Mouse (Mus musculus) thymus, adult 2 months (tissue): ENCODE measurements around the gene Kif1a. TPM values are rescaled to one million over a fixed set of nuclear protein-coding genes. Genes with fewer than 3 reads are reported as not detected.
"Not testable (repeated sequence)": the region's sequence is repeated elsewhere in the genome, so short reads cannot be mapped to it uniquely, and the experiment has no call there.

Source experiments
- DNase-seq: peaks from one replicate; pipeline ENCODE4 v3.0.0; 2021
- H3K27ac ChIP-seq: fragments of 200-500 bp; 2 replicates; pipeline ENCODE4 v1.5.1; 2012; ENCODE audit warnings: low read length, control low read depth; ENCODE audit not compliant: control insufficient read depth, insufficient read depth
- H3K27me3 ChIP-seq: fragments of 200-500 bp; 2 replicates; pipeline ENCODE4 v1.6.1; 2012; ENCODE audit warnings: mild to moderate bottlenecking, low read length, moderate library complexity, mixed read lengths; ENCODE audit not compliant: control insufficient read depth, insufficient read depth
- H3K36me3 ChIP-seq: fragments of 200-500 bp; 2 replicates; pipeline ENCODE4 v1.6.1; 2012; ENCODE audit warnings: mild to moderate bottlenecking, low read length, moderate library complexity; ENCODE audit not compliant: control insufficient read depth, insufficient read depth
- H3K4me1 ChIP-seq: fragments of 200-500 bp; replicated peaks from 2 replicates; pipeline ENCODE4 v1.6.1; 2012; ENCODE audit warnings: low read length; ENCODE audit not compliant: control insufficient read depth, insufficient read depth
- H3K4me3 ChIP-seq: fragments of 200-500 bp; 2 replicates; pipeline ENCODE4 v1.5.1; 2012; ENCODE audit warnings: mild to moderate bottlenecking, low read length, control low read depth, moderate library complexity; ENCODE audit not compliant: control insufficient read depth, insufficient read depth
- CTCF ChIP-seq: fragments of 200-500 bp; IDR thresholded peaks from 2 replicates; pipeline ENCODE4 v1.5.1; 2012; ENCODE audit warnings: mild to moderate bottlenecking, control low read depth, low read length, moderate library complexity, borderline replicate concordance; ENCODE audit not compliant: control insufficient read depth, poor library complexity, insufficient read depth; ENCODE audit errors: extremely low read depth
- POLR2A ChIP-seq: fragments of 200-500 bp; IDR thresholded peaks from 2 replicates; pipeline ENCODE4 v1.6.1; 2012; ENCODE audit warnings: mild to moderate bottlenecking, low read length, control low read depth, moderate library complexity; ENCODE audit not compliant: control insufficient read depth, poor library complexity, insufficient read depth; ENCODE audit errors: extremely low read depth
- WGBS: fragments of 180-500 bp; shearing (Covaris S2); methylation state at CpG from one replicate; pipeline ENCODE4 v1.1.7; 2018; 5-methylcytosine and 5-hydroxymethylcytosine counted together
- polyA plus RNA-seq: library from polyadenylated mRNA; depleted of rRNA; stranded (reverse); fragments of >200 nt; gene quantifications from 2 replicates; pipeline ENCODE4 v1.2.3, GENCODE M21; 2012; rRNA removed

The Kif1a gene
- polyA plus RNA-seq, 1 experiment: 2.0 TPM

GRCm38 (mm10) chr1:92976141-92976566, 125.6 kb downstream of the Kif1a start:
- no peak for DNase-seq
- Histone ChIP-seq H3K36me3 (no peaks in the 10 kb centered on the region), H3K4me1 (no peaks in the 10 kb centered on the region; the same call in 1 of the 2 replicates), H3K27ac (no peak overlapping the region), H3K27me3 (no peaks in the 10 kb centered on the region), H3K4me3 (no peak overlapping the region)
- TF ChIP-seq POLR2A: no peak
- TF ChIP-seq CTCF: no peak
- WGBS: 76% methylated on average over 6 of the region's 6 CpGs

GRCm38 (mm10) chr1:92972854-92973253, 128.9 kb downstream of the Kif1a start:
- Histone ChIP-seq H3K27ac (no peak overlapping the region; the same call in 1 of the 2 replicates), H3K36me3 (no peaks in the 10 kb centered on the region), H3K4me3 (no peak overlapping the region), H3K27me3 (no peaks in the 10 kb centered on the region), H3K4me1 (no peaks in the 10 kb centered on the region)
- TF ChIP-seq CTCF: no peak
- no peak for TF ChIP-seq POLR2A
- 19% methylated on average over 1 of the region's 1 CpGs for WGBS
- DNase-seq: no peak

- Histone ChIP-seq H3K27ac (no peak overlapping the region), H3K27me3 (no peaks in the 10 kb centered on the region), H3K4me3 (no peak overlapping the region), H3K4me1 (no peaks in the 10 kb centered on the region), H3K36me3 (no peaks in the 10 kb centered on the region)
- DNase-seq: no peak
- 81% methylated on average over 7 of the region's 7 CpGs for WGBS
- no peak for TF ChIP-seq CTCF
- TF ChIP-seq POLR2A: no peak
Observed at GRCm38 (mm10) chr1:92971879-92972795, 129.6 kb downstream of the Kif1a start.

- H3K36me3 ChIP-seq, DNase-seq, H3K27me3 ChIP-seq, H3K27ac ChIP-seq, H3K4me1 ChIP-seq, H3K4me3 ChIP-seq: not testable (repeated sequence)
- WGBS: 88% methylated on average over 6 of the region's 6 CpGs
Observed at GRCm38 (mm10) chr1:92970791-92971190, 131.0 kb downstream of the Kif1a start.

Other genes with a start within 250 kb of the Kif1a start
- 3.6 and 5.5 TPM in 2 replicates for gene Ankmy1, start 199.0 kb downstream of the Kif1a start, polyA plus RNA-seq
- gene Dusp28, start 195.0 kb downstream of the Kif1a start, polyA plus RNA-seq: 69.4 and 73.5 TPM in 2 replicates
- gene Rnpepl1, start 191.2 kb downstream of the Kif1a start, polyA plus RNA-seq: 440 and 540 TPM in 2 replicates
- gene Capn10, start 167.6 kb downstream of the Kif1a start, polyA plus RNA-seq: 39.9 and 42.5 TPM in 2 replicates
- 6.0 and 8.9 TPM in 2 replicates for gene Gpr35, start 151.1 kb downstream of the Kif1a start, polyA plus RNA-seq
- 0.19 and 0.42 TPM in 2 replicates for gene Aqp12, start 95.6 kb downstream of the Kif1a start, polyA plus RNA-seq
- gene Agxt, start 33.3 kb upstream of the Kif1a start, polyA plus RNA-seq: 0.23 and 0.78 TPM in 2 replicates
- gene 2310007B03Rik, start 59.0 kb upstream of the Kif1a start, polyA plus RNA-seq: 0.68 and 0.88 TPM in 2 replicates
- gene Crocc2, start 66.8 kb upstream of the Kif1a start, polyA plus RNA-seq: 0.28 and 0.34 TPM in 2 replicates
- 3.1 and 3.8 TPM in 2 replicates for gene Sned1, start 133.9 kb upstream of the Kif1a start, polyA plus RNA-seq
- gene Mterf4, start 204.0 kb upstream of the Kif1a start, polyA plus RNA-seq: 11.1 and 11.6 TPM in 2 replicates
- gene Ppp1r7, start 240.9 kb upstream of the Kif1a start, polyA plus RNA-seq: 6.0 and 6.4 TPM in 2 replicates
- 9.4 and 12.8 TPM in 2 replicates for gene Pask, start 241.5 kb upstream of the Kif1a start, polyA plus RNA-seq